Mouse (Mus musculus) gastrocnemius, adult 2 months (tissue): ENCODE data around the gene Baiap2. TPM values are rescaled to one million over a fixed set of nuclear protein-coding genes. Genes with fewer than 3 reads are reported as not detected.

ENCODE experiments used
- DNase-seq: peaks from one replicate; pipeline ENCODE4 v3.0.0; 2022
- H3K27ac ChIP-seq: fragments of 200-600 bp; 2 replicates; pipeline ENCODE4 v1.8.1; 2022; ENCODE audit warnings: mild to moderate bottlenecking
- H3K4me3 ChIP-seq: fragments of 200-600 bp; 2 replicates; pipeline ENCODE4 v1.8.1; 2022; ENCODE audit warnings: mild to moderate bottlenecking, moderate library complexity
- CTCF ChIP-seq: fragments of 200-600 bp; IDR thresholded peaks from 2 replicates; pipeline ENCODE4 v1.8.1; 2022; ENCODE audit warnings: antibody characterized with exemption, mild to moderate bottlenecking, moderate library complexity
- intact Hi-C: fragments of 180-260 bp; cut with DNase I; formaldehyde crosslinking; loops from one replicate; pipeline ENCODE4 v1.15.1; 2025
- total RNA-seq, 2 experiments: library from RNA; stranded (reverse); gene quantifications; 2 replicates each; pipeline ENCODE4 v1.2.3; 2021

Gene Baiap2
- total RNA-seq, 2 experiments from 2014 or later = 1.5 to 2.0 TPM

DNA sequence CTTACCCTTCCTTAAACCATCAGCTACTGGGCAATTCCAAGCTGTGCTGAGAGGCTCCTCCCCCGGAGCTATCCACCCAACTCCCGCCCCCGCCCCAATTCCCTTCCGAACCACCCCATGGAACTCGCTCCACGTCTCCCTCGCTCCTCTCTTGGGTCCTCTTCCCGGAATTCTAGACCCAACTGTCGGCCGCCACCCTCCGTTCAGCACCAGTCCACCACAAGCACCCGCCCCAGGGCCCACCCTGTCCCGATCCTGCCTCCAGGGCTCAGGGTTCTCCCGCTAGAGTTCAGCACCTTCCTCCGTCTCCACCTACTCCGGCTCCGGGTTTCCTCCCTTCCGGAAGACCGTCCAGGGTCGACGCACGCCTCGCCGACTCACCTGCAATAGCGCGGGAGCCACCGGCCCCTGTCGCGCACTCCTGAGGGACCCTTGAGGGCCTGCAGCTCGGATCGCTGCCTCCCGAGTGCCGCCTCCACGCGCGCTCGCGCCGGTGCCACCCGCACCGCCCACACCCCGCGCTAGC lies 299 bp upstream of the Baiap2 start:
- no peak for TF ChIP-seq CTCF
- peak overlapping the region; percentile 89 for H3K4me3 ChIP-seq
- no peak for DNase-seq
- intact Hi-C loops = no loop called here
- peak overlapping the region; percentile 79 for H3K27ac ChIP-seq

DNA sequence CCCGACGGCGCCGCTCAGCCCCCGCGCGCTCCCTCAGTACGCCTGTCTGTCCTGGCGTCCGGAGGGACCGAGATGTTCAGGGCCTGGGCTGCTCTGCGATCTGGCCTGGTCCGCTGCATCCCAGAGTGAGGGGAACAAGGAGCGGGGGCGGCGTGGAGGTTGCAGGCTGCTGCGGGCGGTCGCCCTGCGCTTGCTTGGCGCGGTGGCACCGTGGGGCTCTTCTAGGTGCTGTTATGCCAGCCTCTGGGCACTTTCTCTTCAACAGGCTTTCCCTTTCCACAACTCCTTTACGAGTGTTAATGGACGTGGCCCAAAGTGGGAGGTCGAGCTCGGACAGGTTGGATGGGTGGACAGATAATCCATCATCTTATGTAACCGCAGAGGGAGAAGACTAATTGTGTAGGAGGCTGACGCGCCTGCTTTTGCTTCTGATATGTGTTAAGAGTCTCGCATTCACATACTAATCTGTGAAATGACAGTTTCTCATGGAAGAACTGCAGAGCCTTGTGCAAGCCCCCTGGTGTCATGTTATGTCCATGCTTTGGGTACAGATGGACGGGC lies 945 bp downstream of the Baiap2 start:
- no peak for TF ChIP-seq CTCF
- peak overlapping the region; percentile 85 for H3K27ac ChIP-seq
- H3K4me3 ChIP-seq = peak overlapping the region; percentile 74
- intact Hi-C loops = no loop called here
- DNase-seq = no peak

DNA sequence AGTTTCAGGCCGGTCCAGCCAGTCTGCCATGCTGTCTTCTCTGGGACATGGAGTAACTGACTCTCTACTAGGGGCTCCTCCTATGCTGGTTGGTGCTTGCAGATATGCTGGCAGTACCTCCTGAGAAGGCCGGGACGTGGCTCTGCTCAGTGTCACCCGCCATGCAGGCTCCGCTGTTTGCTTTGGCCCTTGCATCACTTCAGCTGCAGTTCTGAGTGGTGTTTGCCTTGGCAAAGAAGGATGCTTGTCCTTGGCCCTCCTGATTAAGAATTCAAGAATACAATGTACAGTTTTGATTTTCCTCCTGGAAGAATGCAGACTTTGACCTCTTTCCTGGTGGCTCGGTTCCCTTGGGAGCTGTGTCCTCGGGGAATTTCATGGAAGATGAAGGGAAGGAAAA lies 2.8 kb downstream of the Baiap2 start:
- intact Hi-C loops = no loop called here
- no peak overlapping the region for H3K4me3 ChIP-seq
- H3K27ac ChIP-seq = no peak overlapping the region
- no peak for DNase-seq
- TF ChIP-seq CTCF = no peak

DNA sequence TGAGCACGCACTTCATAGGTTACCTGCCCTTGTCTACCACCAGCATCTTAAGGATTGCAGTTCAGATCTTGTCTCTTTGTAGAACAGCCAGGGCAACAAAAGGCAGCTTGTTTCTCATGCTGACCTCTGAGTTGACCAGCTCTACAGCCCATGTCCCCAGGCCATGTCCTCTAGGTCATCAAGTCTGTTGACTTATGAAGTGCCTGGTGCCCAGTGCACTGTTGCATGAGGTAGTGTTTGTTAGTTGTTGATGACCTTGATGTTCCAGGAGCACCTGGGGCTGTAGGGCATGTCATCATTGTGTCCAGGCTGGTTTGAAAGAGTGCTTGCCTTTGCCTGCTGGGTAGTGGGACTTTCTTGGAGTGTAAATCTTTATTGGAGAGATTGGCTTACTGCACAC lies 4.9 kb downstream of the Baiap2 start:
- intact Hi-C loops = no loop called here
- DNase-seq = no peak
- H3K4me3 ChIP-seq = no peak overlapping the region
- no peak for TF ChIP-seq CTCF
- no peak overlapping the region for H3K27ac ChIP-seq

DNA sequence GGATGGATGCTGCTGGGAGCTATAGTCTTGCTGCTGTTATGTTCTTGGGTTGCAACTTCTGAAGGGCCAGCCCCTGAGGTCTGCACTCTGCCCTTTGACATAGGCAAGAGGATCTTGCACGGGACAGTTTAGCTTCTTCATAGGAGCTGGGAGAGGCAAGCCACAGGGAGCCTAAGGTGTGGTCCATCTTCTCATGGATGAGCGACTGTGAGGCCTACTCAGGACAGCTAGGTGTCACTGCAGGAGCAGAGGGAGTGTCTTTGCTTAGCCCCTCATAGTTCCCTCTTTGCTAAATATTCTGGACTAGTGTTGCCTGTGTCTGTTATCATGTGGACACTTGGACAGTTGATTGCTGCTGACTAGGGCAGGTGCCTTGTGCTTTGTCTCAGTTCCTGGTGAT lies 5.3 kb downstream of the Baiap2 start:
- no peak for DNase-seq
- TF ChIP-seq CTCF = no peak
- H3K27ac ChIP-seq = no peak overlapping the region
- intact Hi-C loops = no loop called here
- H3K4me3 ChIP-seq = no peak overlapping the region

DNA sequence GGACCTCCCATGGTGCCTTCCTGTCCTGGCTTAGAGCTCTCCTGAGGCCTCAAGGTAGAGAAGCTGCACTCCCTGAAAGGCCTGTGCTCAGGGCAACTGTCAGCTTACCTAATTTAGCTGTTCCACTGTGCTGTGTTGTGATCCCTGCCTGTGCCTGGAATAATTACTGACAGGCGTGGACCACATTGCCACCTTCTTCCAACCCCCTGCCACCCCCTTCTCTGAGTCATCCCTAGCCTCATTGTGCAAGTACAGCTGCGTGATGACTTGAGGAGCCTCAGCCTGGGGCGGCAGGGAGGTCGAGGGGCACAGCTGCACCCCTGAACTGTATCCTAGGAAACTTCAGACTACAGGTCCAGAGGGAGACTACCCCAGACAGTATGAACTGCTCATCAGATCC lies 5.7 kb downstream of the Baiap2 start:
- intact Hi-C loops = no loop called here
- no peak overlapping the region; the same call in 1 of the 2 replicates for H3K27ac ChIP-seq
- H3K4me3 ChIP-seq = no peak overlapping the region
- no peak for TF ChIP-seq CTCF
- no peak for DNase-seq

DNA sequence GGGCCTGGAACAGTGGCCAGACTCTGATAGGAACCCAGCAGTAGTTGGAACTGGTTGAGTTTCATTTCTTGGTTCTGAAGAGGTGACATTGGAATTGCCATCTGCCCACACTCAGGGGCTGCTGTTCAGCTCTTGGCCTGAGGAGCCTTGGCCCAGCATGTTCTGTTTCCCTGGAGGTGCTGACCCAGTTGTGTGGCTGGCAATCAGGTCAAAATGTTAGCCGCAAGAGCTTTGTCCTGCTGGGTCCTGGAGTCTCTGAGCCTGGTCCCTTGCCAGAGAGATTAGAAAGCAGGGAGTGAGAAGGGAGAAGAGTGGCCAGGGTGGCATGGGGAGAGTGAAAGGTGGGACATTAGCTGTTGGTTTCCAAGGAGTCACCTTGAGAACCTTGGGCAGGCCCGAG lies 6.2 kb downstream of the Baiap2 start:
- intact Hi-C loops = no loop called here
- Histone ChIP-seq H3K4me3 (no peak overlapping the region), H3K27ac (no peak overlapping the region; the same call in 1 of the 2 replicates)
- DNase-seq = no peak
- TF ChIP-seq CTCF = no peak

DNA sequence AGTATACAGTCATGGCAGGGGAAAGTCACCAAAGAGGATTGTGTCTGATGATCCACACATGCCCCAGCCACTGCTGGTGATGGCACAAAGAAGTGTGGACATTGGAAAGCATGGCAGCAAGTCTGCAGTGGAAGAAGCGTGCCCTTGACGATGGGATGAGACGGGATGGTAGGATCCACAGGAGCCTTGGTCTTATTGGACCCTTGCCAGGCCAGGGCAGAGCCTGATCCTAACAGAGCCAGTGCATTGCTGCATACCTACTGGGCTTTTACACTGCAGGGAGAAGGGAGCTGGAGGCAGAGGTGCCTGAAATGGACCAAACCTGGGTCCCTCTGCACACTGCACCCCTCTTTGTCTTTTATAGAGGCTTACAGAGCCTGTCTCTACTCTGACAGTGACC lies 8.0 kb downstream of the Baiap2 start:
- Histone ChIP-seq H3K27ac (no peak overlapping the region), H3K4me3 (no peak overlapping the region)
- no peak for DNase-seq
- intact Hi-C loops = no loop called here
- no peak for TF ChIP-seq CTCF

DNA sequence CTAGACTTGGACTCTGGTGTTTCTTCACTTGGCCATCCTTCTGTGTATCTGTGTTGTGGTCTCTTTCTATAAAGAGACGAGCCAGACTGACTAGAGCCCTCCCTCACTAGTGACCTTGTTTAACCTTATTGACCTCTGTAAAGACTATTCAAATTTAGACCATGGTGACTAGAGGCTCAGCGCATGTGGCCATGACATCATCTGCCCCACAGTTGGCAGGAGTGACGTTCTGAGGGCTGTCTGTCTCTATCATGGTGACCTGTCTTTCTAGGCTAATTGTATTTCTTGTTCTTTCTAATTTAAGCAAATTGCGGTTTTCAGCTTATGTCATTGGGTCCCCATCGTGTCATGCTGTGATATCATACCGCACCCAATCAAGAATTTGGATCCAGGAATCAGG lies 8.8 kb downstream of the Baiap2 start:
- TF ChIP-seq CTCF = no peak
- H3K4me3 ChIP-seq = no peak overlapping the region
- no peak overlapping the region for H3K27ac ChIP-seq
- DNase-seq = no peak
- intact Hi-C loops = no loop called here

DNA sequence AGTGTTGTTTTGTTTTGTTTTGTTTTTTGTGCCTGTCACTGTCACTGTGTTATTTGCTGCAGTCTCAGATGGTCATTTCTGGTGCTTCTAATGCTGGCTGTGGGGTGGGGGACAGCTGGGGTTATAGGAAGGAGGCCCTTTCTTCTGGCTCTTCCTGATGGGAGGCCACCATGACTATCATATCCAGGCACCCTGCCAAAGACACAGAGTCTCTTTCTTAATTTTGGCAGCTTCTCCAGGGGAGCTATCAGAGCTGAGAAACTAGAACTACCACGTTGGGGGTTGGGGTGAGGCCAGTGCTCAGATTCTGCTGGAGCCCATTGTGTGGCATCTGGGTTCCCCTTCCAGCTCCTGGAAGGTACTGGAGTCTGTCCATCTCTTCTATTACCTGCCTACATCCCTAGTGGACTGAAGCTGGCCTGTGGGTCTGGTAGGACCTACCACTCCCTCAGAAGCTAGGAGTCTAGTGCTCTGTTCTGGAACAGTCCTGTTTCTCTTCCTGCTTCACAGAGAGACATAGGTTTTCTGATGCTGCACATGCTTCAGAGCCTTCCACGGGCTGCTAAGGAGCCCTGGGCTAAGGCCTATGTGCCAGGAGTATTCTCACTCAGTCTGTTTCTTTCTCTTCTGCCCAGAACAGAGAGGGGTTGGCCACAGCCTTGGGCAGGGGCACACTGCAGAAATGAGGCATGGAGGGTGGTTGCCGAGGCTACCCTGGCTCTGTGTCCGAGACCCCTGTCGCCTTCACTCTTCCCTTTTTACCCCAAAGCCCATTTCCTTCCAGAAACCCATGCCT lies 10.1 kb downstream of the Baiap2 start:
- intact Hi-C loops = no loop called here
- H3K27ac ChIP-seq = peak overlapping the region; percentile 53
- DNase-seq = peak; percentile 56
- H3K4me3 ChIP-seq = no peak overlapping the region
- no peak for TF ChIP-seq CTCF

DNA sequence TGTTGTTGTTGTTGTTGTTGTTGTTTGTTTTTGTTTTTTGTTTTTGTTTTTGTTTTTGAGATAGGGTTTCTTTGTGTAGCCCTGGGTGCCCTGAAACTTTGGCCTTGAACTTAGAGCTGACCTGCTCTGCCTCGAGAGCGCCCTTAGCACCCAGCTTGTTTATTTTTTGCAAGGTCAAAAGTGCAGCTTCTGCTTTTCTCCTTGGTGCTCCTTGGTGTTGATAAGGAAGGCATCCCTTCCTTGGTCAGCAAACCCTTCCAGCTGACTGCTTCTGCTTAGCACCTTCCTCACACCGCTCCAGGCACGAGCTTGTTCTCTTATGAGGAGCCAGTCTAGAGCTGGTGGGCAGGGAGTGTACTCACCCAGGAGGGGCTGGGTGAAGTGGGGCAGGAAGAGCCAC lies 11.7 kb downstream of the Baiap2 start:
- DNase-seq = no peak
- intact Hi-C loops = no loop called here
- no peak for TF ChIP-seq CTCF
- Histone ChIP-seq H3K27ac (peak overlapping the region; percentile 61; the same call in 1 of the 2 replicates), H3K4me3 (no peak overlapping the region)

DNA sequence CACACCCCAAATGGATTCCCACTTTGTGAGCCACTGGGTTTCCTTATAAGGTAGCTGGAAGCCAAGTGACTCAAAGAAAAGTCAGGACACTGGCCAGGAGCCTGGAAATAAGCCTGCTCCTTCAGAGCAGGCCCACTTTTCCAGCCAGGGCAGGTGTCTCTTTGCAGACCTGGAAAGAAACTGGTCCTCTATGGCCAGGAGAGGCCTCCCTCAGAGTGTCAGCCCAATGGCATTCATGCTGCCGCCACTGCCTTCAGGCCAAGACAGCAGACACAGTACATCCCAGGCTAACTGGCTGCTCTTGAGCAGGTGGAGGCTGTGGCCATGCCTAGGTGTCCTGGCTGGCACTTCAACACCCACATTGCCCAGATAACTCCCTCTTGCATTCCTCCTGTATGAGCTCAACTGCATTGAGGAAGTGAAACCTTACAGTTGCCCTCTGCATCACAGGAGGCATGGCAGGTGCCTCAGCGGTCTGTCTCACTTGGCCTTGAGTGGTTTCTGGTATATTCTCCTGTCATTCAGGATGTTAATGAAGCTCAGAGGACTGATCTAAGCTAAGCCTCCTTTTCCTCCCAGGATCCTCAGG lies 12.3 kb downstream of the Baiap2 start:
- intact Hi-C loops = no loop called here
- H3K4me3 ChIP-seq = no peak overlapping the region
- H3K27ac ChIP-seq = peak overlapping the region; percentile 61
- DNase-seq = no peak
- no peak for TF ChIP-seq CTCF

DNA sequence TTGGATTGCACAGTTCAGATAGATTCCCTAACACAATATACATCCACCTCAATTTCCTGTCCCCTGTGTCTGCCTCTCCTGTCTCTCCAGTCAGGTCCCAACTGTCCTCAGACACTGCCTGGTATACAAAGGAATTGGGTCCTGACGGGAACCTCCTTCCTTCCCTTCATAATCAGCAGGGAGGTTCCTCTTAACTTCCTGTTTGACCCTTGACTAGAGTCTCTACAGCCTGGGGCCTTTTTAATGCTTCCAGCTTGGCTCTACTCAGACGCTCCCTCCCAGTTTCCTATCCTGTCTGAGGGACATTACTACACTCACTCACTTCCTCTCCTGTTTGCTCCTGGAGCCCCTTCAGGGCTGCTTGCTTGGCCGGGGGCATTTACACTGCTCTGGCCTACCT lies 12.9 kb downstream of the Baiap2 start:
- DNase-seq = no peak
- no peak for TF ChIP-seq CTCF
- no peak overlapping the region for H3K4me3 ChIP-seq
- peak overlapping the region; percentile 61 for H3K27ac ChIP-seq
- intact Hi-C loops = no loop called here
